Mouse (Mus musculus) frontal cortex, adult (tissue): Measurements from ENCODE around the gene Fam129c.

ENCODE experiments used
- ATAC-seq: cut with Nextera tagmentation; 2 replicates; pipeline ENCODE4 v1.9.2; 2017; ENCODE audit warnings: mild to moderate bottlenecking, moderate library complexity, mixed read lengths; ENCODE audit not compliant: low TSS enrichment

The Fam129c gene

GRCm38 (mm10) chr8:71597451-71597850, at the start of gene Fam129c:
TSS of gene Fam129c (plus strand) at chr8:71597648.
- ATAC-seq, result no peak

- ATAC-seq, result no peak
Observed at GRCm38 (mm10) chr8:71550754-71551153, 46.7 kb upstream of the Fam129c start.

GRCm38 (mm10) chr8:71552770-71553169, 44.7 kb upstream of the Fam129c start:
- ATAC-seq, result no peak

GRCm38 (mm10) chr8:71554001-71554400, 43.4 kb upstream of the Fam129c start:
- no peak for ATAC-seq

DNA sequence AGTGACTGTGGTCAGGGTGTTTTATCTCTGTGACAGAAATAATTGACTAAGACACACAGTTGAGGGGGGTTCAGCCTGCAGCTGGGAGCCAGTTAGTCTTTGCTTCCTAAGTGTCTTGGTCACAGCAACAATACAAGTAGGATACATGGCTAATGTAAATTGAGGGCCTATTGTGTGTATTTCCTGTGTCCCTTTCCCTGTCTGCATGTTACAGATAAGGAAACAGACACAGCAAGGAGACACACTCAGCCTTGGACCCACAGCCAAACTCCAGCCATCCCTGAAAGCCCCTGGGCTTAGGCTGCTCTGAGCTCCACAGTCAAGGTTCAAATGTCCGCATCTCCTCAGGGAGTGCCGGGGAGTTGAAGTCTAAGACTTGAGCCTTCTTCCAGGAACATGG, 42.8 kb upstream of the Fam129c start:
- ATAC-seq, result no peak

GRCm38 (mm10) chr8:71558071-71558957, 39.1 kb upstream of the Fam129c start, which contains the start of gene Tmem221:
TSS of gene Tmem221 (minus strand) at chr8:71558871.
- ATAC-seq, result no peak

DNA sequence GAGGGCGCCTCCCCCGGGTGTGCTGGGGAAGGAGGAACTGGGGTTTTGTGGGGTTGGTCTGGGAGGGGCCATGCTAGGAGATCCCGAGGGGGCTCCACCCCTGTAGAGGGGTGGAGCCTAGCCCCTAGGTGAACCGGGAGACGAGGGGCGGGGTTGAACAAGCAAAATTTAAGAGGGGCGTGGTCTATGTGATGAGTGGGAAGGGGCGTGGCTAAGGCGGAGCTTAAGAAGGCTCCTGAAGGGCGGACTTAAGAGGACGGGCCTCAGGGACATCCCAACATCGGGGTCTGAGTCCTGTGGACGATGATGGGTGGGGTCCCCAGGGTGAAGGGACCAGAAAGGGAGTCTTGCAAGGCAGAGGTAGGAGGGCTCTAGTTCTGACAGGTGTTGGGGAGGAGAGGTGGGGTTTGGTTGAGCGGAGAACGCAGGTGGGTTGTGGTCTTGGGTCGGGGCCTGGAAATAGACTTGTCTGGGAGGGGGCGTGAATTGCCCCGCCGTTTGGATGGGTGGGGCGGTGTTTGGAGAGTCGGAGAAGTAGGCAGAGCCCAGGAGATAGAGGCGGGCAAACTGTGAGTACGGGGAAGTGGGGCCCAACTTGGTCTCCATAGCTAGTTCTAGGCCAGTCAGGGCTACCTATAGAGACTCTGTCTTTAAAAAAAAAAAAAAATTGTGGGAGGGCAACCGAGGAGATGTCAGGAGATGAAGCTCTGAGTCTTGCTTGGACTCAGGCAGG, 38.3 kb upstream of the Fam129c start:
- ATAC-seq, result no peak

DNA sequence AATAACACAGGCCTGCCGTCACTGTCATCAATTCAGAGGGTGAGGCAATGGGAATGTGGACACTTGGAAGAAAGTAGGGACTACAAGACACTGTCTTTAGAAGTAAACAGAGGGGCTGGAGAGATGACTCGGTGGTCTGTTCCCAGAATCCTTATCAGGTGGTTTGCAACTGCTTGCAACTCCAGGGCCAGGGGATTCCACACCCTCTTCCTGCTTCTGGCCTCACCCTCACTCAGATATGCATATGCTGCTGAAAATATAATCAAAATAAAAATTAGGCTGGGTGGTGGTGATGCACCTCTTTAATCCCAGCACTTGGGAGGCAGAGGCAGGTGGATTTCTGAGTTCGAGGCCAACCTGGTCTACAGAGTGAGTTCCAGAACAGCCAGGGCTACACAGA, 37.4 kb upstream of the Fam129c start:
- no peak for ATAC-seq

DNA sequence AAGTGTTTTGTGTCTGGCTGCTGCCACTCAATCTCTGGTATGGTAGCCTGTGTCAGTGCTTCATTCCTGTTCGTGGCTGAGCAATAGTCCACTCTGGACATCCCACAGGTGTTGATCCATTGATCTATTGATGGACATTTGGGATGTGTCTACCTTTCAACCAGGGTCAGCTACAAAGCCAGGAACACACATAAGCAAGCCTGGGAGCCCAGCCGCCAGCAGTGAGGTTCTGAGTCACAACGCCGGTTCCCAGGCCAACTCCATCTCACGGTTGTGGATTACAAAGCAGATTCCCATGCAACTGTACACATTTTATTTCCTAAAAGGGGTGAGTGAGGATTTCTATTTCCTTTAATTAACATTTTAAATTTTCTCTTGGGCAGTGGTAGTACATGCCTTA, 36.7 kb upstream of the Fam129c start:
- no peak for ATAC-seq

DNA sequence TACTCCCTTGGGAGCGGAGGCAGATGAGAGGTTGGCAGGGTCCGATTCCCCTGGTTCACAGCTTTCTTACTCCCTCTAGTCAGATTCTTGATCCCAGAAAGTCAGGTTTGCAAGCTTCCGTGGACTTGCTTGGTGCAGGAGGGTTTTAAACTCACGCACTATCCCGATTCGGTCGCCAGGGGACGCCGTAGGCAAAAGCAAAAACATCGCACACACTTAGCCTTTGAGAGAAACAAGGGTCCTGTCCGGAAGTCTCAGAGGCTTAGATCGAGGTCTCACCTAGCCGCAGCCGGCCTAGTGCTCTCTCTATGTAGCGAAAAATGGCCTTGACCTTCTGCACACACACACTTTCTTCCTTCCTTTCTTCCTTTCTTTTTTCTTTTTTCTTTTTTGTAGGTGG, 36.0 kb upstream of the Fam129c start:
- ATAC-seq, result peak; percentile 72

DNA sequence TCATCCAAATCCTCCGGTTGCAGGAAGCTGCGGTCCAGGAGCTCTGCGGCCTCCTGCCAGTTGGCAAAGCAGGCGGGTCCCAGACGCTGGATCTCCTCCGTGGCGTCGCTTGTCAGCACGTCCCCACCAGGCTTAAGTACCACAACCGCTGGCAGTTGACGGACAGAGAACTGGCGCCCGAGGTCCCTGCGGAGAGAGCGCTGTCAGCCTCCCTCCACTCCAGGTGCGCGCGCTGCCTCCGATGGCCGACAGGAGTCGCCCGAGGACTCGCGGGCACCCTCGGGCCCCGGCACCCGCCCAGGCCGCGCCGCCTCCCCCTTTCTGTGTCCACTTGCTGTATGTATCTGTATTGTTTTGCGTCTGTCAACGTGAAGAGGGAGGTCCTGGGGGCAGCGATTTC, 34.7 kb upstream of the Fam129c start:
- peak; percentile 72 for ATAC-seq

- ATAC-seq, result no peak
Observed at GRCm38 (mm10) chr8:71563992-71564391, 33.5 kb upstream of the Fam129c start.

DNA sequence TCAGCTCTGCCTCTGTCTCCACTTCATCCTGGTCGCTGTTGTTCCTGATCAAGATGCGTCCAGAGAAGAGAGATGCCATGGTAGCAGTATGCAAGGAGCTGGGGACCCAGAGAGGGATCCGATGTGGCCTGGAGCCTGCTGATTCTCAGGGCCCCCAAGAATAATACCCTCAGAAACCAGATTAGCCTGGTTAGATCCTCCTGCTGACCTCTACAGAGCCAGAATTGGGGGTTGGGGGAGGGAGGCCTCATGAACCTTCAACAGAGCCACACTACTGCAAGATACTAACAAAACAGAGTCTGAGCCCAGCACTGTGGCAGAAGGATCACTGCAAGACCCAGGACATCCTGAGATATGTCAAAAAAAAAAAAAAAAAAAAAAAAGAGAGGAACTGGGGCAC, 30.9 kb upstream of the Fam129c start, which contains the start of gene Nxnl1:
Gene Nxnl1 (minus strand): TSS at position 101 of the 400 bp plus-strand sequence.
- ATAC-seq, result no peak

- no peak for ATAC-seq
Observed at GRCm38 (mm10) chr8:71567587-71567986, 29.9 kb upstream of the Fam129c start.

- ATAC-seq, result no peak
Observed at GRCm38 (mm10) chr8:71568387-71568937, 29.0 kb upstream of the Fam129c start, which contains the start of gene Slc27a1. TSS of gene Slc27a1 (plus strand) at chr8:71568882.

GRCm38 (mm10) chr8:71568941-71569340, 28.5 kb upstream of the Fam129c start:
- ATAC-seq, result no peak

GRCm38 (mm10) chr8:71569366-71570290, 27.8 kb upstream of the Fam129c start:
- peak; percentile 62 for ATAC-seq

DNA sequence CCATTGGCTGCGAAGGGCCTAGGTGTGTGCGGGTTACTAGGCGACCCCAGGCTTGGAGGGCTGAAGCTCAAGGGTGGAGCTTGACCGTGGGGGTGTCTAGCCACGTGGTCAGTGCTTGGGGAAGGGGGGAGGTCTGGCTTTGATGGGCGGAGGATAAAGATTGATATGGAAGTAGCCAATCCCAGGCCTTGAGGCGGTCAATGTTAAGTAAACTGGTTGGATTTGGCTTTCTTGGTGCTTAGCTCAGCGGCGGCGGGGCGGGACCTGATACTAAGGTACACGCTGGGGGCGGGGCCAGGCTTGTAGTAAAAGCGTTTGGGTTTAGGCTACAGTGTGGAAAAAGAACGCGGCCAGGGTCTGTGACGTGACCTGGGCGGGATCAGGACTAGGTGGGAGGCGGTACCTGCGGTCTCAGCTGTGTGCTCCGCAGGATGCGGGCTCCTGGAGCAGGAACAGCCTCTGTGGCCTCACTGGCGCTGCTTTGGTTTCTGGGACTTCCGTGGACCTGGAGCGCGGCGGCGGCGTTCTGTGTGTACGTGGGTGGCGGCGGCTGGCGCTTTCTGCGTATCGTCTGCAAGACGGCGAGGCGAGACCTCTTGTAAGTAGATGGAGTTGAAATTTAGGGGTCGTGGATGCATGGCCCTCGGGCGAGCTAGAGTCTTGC, 27.0 kb upstream of the Fam129c start:
- peak; percentile 74 for ATAC-seq

DNA sequence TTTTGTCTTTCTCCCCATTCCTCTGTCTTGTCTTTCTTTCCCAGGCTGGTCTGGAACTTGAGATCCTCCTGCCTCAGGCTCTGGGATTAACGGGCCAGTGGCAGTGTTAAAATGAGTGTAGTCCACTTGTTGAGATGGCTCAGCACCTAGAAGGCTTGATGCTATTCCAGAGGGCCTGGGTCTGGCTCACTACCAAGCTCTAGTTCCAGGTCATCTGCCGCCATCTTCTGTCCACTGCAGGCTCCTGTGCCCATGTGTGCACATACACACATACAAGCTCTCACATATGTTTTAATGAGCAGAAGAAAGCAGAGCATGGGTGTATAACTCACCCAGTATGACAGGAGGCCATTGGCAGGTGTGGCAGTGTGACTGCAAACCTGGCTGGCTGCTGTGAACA, 25.4 kb upstream of the Fam129c start:
- ATAC-seq, result no peak

DNA sequence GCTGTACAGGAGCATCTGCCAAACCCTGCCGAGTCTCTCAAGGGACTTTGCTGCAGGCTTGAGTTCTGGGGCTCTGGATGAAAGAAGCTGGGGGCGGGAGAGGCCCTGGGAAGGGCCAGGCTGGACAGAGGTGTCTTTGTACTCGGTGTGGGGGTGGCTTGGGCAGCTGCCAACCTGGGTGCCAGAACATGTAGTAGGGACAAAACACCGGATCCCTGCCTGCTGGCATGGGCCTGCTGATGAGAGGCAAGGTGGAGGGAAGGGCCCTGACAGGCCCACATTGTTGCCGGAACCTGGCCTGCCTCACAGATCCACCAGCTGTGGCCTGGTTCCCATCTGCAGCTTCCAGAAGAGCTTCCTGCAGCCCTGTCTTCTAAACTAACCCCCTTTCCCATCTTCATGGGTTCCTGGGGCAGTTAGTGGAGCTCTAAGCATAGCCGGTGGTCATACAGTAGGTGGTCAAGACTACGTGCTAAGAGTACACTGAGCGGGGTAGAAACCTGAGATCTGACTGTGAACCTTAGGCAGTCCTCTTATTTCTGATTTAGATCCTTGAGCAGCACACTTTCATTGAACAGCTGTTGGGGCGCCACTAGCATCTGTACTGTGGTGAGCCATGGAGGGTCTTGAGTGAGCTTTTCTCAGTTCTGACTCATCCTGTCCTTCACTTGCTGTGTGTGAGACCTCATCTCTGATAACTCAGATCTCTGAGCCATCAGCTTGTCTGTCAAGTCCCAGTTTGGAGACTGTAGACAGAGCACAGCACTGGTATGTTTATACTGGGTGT, 24.4 kb upstream of the Fam129c start:
- peak; percentile 13 for ATAC-seq
